Mouse (Mus musculus): ENCODE results near the gene Gm5458. TPM values are rescaled to one million over a fixed set of nuclear protein-coding genes. Genes with fewer than 3 reads are reported as not detected.

Gm5458 gene
- polyA plus RNA-seq (2012; rRNA removed): 0.11 TPM in 1 of 2 replicates, not detected in the other

GRCm38 (mm10) chr14:19602481-19602880, at the start of gene Gm5458:
TSS of gene Gm5458 (minus strand) at chr14:19602581.

DNA sequence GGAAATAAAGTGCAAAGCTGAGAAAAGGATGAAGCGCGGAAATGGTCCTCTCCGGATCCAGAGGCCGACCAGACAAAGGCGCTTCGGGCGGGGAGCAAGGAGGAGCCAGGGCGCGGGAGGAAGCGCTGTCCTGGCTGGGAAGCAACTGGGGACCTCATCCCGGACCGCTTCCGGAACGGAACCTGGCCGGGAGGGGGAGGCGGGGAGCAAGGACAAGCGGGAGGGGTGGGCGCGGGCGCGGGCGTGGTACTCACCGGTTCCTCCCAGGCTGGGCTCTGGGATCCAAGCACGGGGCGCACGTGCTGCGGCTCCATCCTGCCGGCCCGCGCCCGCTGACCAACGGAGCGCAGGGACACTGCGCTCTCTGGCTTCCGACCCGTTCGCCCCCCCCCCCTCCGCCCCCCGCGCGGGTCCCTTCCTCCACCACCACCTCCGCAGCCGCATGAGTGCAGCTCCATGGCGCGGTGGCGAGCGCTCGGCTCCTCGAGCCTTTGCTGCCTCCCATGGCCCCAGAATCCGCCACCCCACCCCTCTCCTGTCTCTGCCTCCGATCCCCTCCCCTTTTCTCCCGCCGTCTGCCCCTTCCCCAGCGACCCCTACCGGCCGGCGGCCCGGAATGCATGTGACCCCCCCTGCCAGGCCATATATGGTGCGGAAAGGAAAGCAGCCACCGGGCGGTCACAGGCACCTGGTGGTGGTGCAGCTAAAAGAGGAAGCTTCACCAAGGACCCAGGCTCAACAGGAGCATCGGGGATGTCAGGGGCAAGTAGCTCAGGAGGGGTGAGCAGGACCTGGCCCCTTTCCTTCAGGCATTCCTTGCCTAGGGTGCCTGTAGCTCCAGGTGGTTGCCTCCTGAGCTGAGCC, 17.3 kb downstream of the Gm5458 start, which contains the start of gene Gm2237:
Gene Gm2237 (minus strand): TSS at position 332 of the 864 bp plus-strand sequence.

GRCm38 (mm10) chr14:19549863-19550262, 52.5 kb downstream of the Gm5458 start, which contains the start of gene Gm2244:
TSS of gene Gm2244 (minus strand) at chr14:19549963.

Other genes starting within 250 kb of the Gm5458 start
- gene Gm21738, start 183.7 kb downstream of the Gm5458 start, polyA plus RNA-seq (2012; rRNA removed): 0.31 TPM in 1 of 2 replicates, not detected in the other
- gene Gm2244, start 52.6 kb downstream of the Gm5458 start, polyA plus RNA-seq (2012; rRNA removed): 0.10 and 0.33 TPM in 2 replicates
- 22.5 and 56.8 TPM in 2 replicates for gene Gm2237, start 17.4 kb downstream of the Gm5458 start, polyA plus RNA-seq (2012; rRNA removed)
- gene Nid2, start 148.7 kb upstream of the Gm5458 start, polyA plus RNA-seq (2012; rRNA removed): 11.8 and 12.8 TPM in 2 replicates
- gene Rtraf, start 221.2 kb upstream of the Gm5458 start, polyA plus RNA-seq (2012; rRNA removed): 97.5 and 106 TPM in 2 replicates